Mouse (Mus musculus) limb, embryonic 15.5 days (tissue): Measurements from ENCODE around the gene 4933415A04Rik. TPM values are rescaled to one million over a fixed set of nuclear protein-coding genes. Genes with fewer than 3 reads are reported as not detected.

Experiments
- ATAC-seq: fragments of 200-750 bp; cut with Nextera tagmentation; 2 replicates; pipeline ENCODE4 v1.8.0; 2017; ENCODE audit warnings: low read depth, moderate TSS enrichment; ENCODE audit not compliant: insufficient number of reproducible peaks, low FRiP score, low TSS enrichment
- H3K27ac ChIP-seq: fragments of 300-500 bp; sonication (generic); 2 replicates; pipeline ENCODE4 v1.5.1; 2015; ENCODE audit warnings: moderate library complexity, mild to moderate bottlenecking, inconsistent platforms
- H3K27me3 ChIP-seq: fragments of 300-500 bp; sonication (generic); 2 replicates; pipeline ENCODE4 v1.6.1; 2015; ENCODE audit warnings: inconsistent platforms
- H3K36me3 ChIP-seq: fragments of 300-500 bp; sonication (generic); 2 replicates; pipeline ENCODE4 v1.6.1; 2015; ENCODE audit warnings: inconsistent platforms
- H3K4me1 ChIP-seq: fragments of 300-500 bp; sonication (generic); 2 replicates; pipeline ENCODE4 v1.6.1; 2015; ENCODE audit warnings: inconsistent platforms
- H3K4me2 ChIP-seq: fragments of 300-500 bp; sonication (generic); 2 replicates; pipeline ENCODE4 v1.6.1; 2015; ENCODE audit warnings: mild to moderate bottlenecking, inconsistent platforms
- H3K4me3 ChIP-seq: fragments of 300-500 bp; sonication (generic); 2 replicates; pipeline ENCODE4 v1.5.1; 2015; ENCODE audit warnings: mild to moderate bottlenecking, inconsistent platforms
- H3K9ac ChIP-seq: fragments of 300-500 bp; sonication (generic); 2 replicates; pipeline ENCODE4 v1.6.1; 2015; ENCODE audit warnings: inconsistent platforms
- H3K9me3 ChIP-seq: fragments of 300-500 bp; sonication (generic); 2 replicates; pipeline ENCODE4 v1.6.1; 2016; ENCODE audit warnings: inconsistent platforms
- WGBS: fragments of 180-500 bp; shearing (Covaris S2); methylation state at CpG from one replicate; pipeline ENCODE4 v1.1.7; 2015; 5-methylcytosine and 5-hydroxymethylcytosine counted together
- polyA plus RNA-seq: library from polyadenylated mRNA; unstranded; fragments of >200 nt; fragmentation: Nextera tagmentation; extraction: Ambion mirVana; gene quantifications from 2 replicates; pipeline ENCODE4 v1.2.1, GENCODE M21; 2015

The 4933415A04Rik gene
- polyA plus RNA-seq, 1 experiment from 2014 or later = 2.2 TPM

- Histone ChIP-seq H3K9ac (no peak overlapping the region), H3K4me2 (no peak overlapping the region), H3K9me3 (no peaks in the 10 kb centered on the region), H3K27ac (no peak overlapping the region), H3K4me1 (no peaks in the 10 kb centered on the region), H3K36me3 (peaks cover 17% of the 10 kb centered on the region), H3K4me3 (no peak overlapping the region), H3K27me3 (no peaks in the 10 kb centered on the region)
- WGBS = 60% methylated on average over 11 of the region's 11 CpGs
- no peak for ATAC-seq
Measured at GRCm38 (mm10) chr11:43577713-43578478, 8.9 kb upstream of the 4933415A04Rik start.

- H3K9ac ChIP-seq = no peak overlapping the region
- no peaks in the 10 kb centered on the region for H3K27me3 ChIP-seq
- no peak for ATAC-seq
- H3K4me1 ChIP-seq = no peaks in the 10 kb centered on the region
- H3K4me2 ChIP-seq = no peak overlapping the region
- H3K36me3 ChIP-seq = peaks cover 38% of the 10 kb centered on the region
- no peak overlapping the region for H3K27ac ChIP-seq
- H3K9me3 ChIP-seq = no peaks in the 10 kb centered on the region
- 92% methylated on average over 22 of the region's 22 CpGs for WGBS
- no peak overlapping the region for H3K4me3 ChIP-seq
Measured at GRCm38 (mm10) chr11:43585211-43586005, 1.4 kb upstream of the 4933415A04Rik start.

GRCm38 (mm10) chr11:43589530-43590072 lies 2.8 kb downstream of the 4933415A04Rik start:
- no peaks in the 10 kb centered on the region for H3K9me3 ChIP-seq
- no peak overlapping the region for H3K4me3 ChIP-seq
- H3K27ac ChIP-seq = no peak overlapping the region
- H3K36me3 ChIP-seq = peaks cover 20% of the 10 kb centered on the region
- no peak for ATAC-seq
- no peak overlapping the region for H3K9ac ChIP-seq
- no peak overlapping the region for H3K4me2 ChIP-seq
- H3K4me1 ChIP-seq = no peaks in the 10 kb centered on the region
- no peaks in the 10 kb centered on the region for H3K27me3 ChIP-seq
- WGBS = 67% methylated on average over 6 of the region's 6 CpGs

- Histone ChIP-seq H3K9me3 (no peaks in the 10 kb centered on the region), H3K27ac (no peak within 1 kb of the TSS), H3K27me3 (no peaks in the 10 kb centered on the region), H3K4me3 (no peak within 1 kb of the TSS), H3K4me1 (no peaks in the 10 kb centered on the region), H3K4me2 (no peak within 1 kb of the TSS), H3K36me3 (no peaks in the 10 kb centered on the region), H3K9ac (no peak within 1 kb of the TSS)
- 88% methylated on average over 5 of the region's 5 CpGs for WGBS
- ATAC-seq = no peak
Measured at GRCm38 (mm10) chr11:43601440-43601839, 14.6 kb downstream of the 4933415A04Rik start, which contains the start of gene Fabp6. Fabp6 (minus strand) TSS chr11:43601540.

- H3K4me1 ChIP-seq = no peaks in the 10 kb centered on the region
- H3K4me3 ChIP-seq = no peak overlapping the region
- H3K27ac ChIP-seq = no peak overlapping the region
- no peaks in the 10 kb centered on the region for H3K36me3 ChIP-seq
- no peaks in the 10 kb centered on the region for H3K9me3 ChIP-seq
- H3K4me2 ChIP-seq = no peak overlapping the region
- WGBS = 79% methylated on average over 2 of the region's 2 CpGs
- H3K9ac ChIP-seq = no peak overlapping the region
- no peaks in the 10 kb centered on the region for H3K27me3 ChIP-seq
- ATAC-seq = no peak
Measured at GRCm38 (mm10) chr11:43604207-43604606, 17.4 kb downstream of the 4933415A04Rik start.

GRCm38 (mm10) chr11:43604891-43605290 lies 18.1 kb downstream of the 4933415A04Rik start:
- Histone ChIP-seq H3K9me3 (no peaks in the 10 kb centered on the region), H3K9ac (no peak overlapping the region), H3K27me3 (no peaks in the 10 kb centered on the region), H3K4me2 (no peak overlapping the region), H3K4me1 (no peaks in the 10 kb centered on the region), H3K27ac (no peak overlapping the region), H3K36me3 (no peaks in the 10 kb centered on the region), H3K4me3 (no peak overlapping the region)
- no peak for ATAC-seq
- 84% methylated on average over 6 of the region's 6 CpGs for WGBS

GRCm38 (mm10) chr11:43605859-43606258 lies 19.0 kb downstream of the 4933415A04Rik start:
- no peak overlapping the region for H3K4me2 ChIP-seq
- no peaks in the 10 kb centered on the region for H3K27me3 ChIP-seq
- H3K36me3 ChIP-seq = no peaks in the 10 kb centered on the region
- no peaks in the 10 kb centered on the region for H3K4me1 ChIP-seq
- H3K27ac ChIP-seq = no peak overlapping the region
- no peak for ATAC-seq
- no peak overlapping the region for H3K4me3 ChIP-seq
- 81% methylated on average over 6 of the region's 6 CpGs for WGBS
- no peaks in the 10 kb centered on the region for H3K9me3 ChIP-seq
- H3K9ac ChIP-seq = no peak overlapping the region

- H3K4me3 ChIP-seq = no peak overlapping the region
- no peaks in the 10 kb centered on the region for H3K9me3 ChIP-seq
- no peak overlapping the region for H3K27ac ChIP-seq
- ATAC-seq = no peak
- no peaks in the 10 kb centered on the region for H3K27me3 ChIP-seq
- no peaks in the 10 kb centered on the region for H3K36me3 ChIP-seq
- no peak overlapping the region for H3K9ac ChIP-seq
- H3K4me1 ChIP-seq = peaks cover 7% of the 10 kb centered on the region; the same call in 1 of the 2 replicates
- 28% methylated on average over 3 of the region's 3 CpGs for WGBS
- no peak overlapping the region for H3K4me2 ChIP-seq
Measured at GRCm38 (mm10) chr11:43608440-43608839, 21.6 kb downstream of the 4933415A04Rik start.

GRCm38 (mm10) chr11:43610006-43610661 lies 23.3 kb downstream of the 4933415A04Rik start:
- Histone ChIP-seq H3K9ac (no peak overlapping the region), H3K4me3 (no peak overlapping the region), H3K27ac (no peak overlapping the region), H3K36me3 (no peaks in the 10 kb centered on the region), H3K27me3 (no peaks in the 10 kb centered on the region), H3K9me3 (no peaks in the 10 kb centered on the region), H3K4me1 (peaks cover 7% of the 10 kb centered on the region; the same call in 1 of the 2 replicates), H3K4me2 (no peak overlapping the region)
- no peak for ATAC-seq
- WGBS = 61% methylated on average over 10 of the region's 10 CpGs

- H3K9ac ChIP-seq = no peak overlapping the region
- H3K4me1 ChIP-seq = peaks cover 7% of the 10 kb centered on the region; the same call in 1 of the 2 replicates
- H3K9me3 ChIP-seq = no peaks in the 10 kb centered on the region
- H3K36me3 ChIP-seq = no peaks in the 10 kb centered on the region
- no peak for ATAC-seq
- H3K27ac ChIP-seq = no peak overlapping the region
- H3K4me3 ChIP-seq = no peak overlapping the region
- no peaks in the 10 kb centered on the region for H3K27me3 ChIP-seq
- 69% methylated on average over 5 of the region's 5 CpGs for WGBS
- no peak overlapping the region for H3K4me2 ChIP-seq
Measured at GRCm38 (mm10) chr11:43610662-43611033, 23.8 kb downstream of the 4933415A04Rik start.

- no peak for ATAC-seq
- H3K9me3 ChIP-seq = no peaks in the 10 kb centered on the region
- 30% methylated on average over 12 of the region's 12 CpGs for WGBS
- no peak overlapping the region for H3K4me2 ChIP-seq
- no peaks in the 10 kb centered on the region for H3K36me3 ChIP-seq
- H3K4me3 ChIP-seq = no peak overlapping the region
- no peak overlapping the region for H3K27ac ChIP-seq
- H3K9ac ChIP-seq = no peak overlapping the region
- no peaks in the 10 kb centered on the region for H3K27me3 ChIP-seq
- H3K4me1 ChIP-seq = peaks cover 15% of the 10 kb centered on the region
Measured at GRCm38 (mm10) chr11:43612834-43613488, 26.1 kb downstream of the 4933415A04Rik start.
